ENCODE assay signal across 16 mouse cellular contexts in the genomic region with DNA sequence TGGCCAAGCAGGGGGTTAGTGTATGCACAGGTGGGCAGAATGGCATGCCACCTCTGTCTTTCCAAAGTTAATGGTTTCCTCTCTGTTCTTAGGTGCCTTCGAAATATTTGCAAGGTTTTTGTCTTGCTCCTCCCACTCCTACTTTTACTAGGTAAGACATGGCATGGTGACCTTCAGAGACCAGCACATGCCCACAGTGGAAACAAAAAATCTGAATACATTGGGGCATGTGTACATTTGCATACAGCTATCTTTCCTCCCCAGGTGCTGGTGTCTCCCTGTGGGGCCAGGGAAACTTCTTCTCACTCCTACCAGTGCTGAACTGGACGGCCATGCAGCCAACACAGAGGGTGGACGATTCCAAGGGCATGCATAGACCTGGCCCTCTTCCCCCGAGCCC.
"Had no signal": no experiment of that assay in that cellular context is flagged by ENCODE, and none has a peak within 500 bp of the region (broad histone marks: within the 10 kb centered on the region; RNA-seq: fewer than 3 reads in every experiment).

No protein-coding gene starts in this region.

- H3K4me2 ChIP-seq: neural tube, embryonic 13.5 days; neural tube, embryonic 15.5 days; stomach, embryonic 15.5 days had no signal

- H3K9me3 ChIP-seq: neural tube, embryonic 13.5 days; neural tube, embryonic 15.5 days; stomach, embryonic 15.5 days had no signal

- DNase-seq: retina, postnatal 1 day; right cerebral cortex, adult 18-20 months; right cerebral cortex, postnatal 14 days; right cerebral cortex, postnatal 25 days; right cerebral cortex, postnatal 4 days; spleen, adult 18-20 months; thymus, adult 18-20 months; thymus, adult 2 months; thymus, postnatal 14 days; thymus, postnatal 25 days; thymus, postnatal 36 days; thymus, postnatal 4 days had no signal

- H3K4me1 ChIP-seq: neural tube, embryonic 13.5 days; neural tube, embryonic 15.5 days; stomach, embryonic 15.5 days had no signal

- H3K27me3 ChIP-seq: neural tube, embryonic 13.5 days; neural tube, embryonic 15.5 days; stomach, embryonic 15.5 days had no signal

- H3K9ac ChIP-seq: neural tube, embryonic 13.5 days; neural tube, embryonic 15.5 days; stomach, embryonic 15.5 days had no signal

- H3K27ac ChIP-seq: neural tube, embryonic 13.5 days; neural tube, embryonic 15.5 days; stomach, embryonic 15.5 days; stomach, postnatal 0 days had no signal

- H3K4me3 ChIP-seq: neural tube, embryonic 13.5 days; neural tube, embryonic 15.5 days; stomach, embryonic 15.5 days had no signal
